Mouse (Mus musculus): ENCODE measurements around the gene Timp2. TPM values are rescaled to one million over a fixed set of nuclear protein-coding genes. Genes with fewer than 3 reads are reported as not detected.

Gene Timp2
- 10 to 100 TPM; 52.5 to 60.8 TPM for total RNA-seq (2023)

DNA sequence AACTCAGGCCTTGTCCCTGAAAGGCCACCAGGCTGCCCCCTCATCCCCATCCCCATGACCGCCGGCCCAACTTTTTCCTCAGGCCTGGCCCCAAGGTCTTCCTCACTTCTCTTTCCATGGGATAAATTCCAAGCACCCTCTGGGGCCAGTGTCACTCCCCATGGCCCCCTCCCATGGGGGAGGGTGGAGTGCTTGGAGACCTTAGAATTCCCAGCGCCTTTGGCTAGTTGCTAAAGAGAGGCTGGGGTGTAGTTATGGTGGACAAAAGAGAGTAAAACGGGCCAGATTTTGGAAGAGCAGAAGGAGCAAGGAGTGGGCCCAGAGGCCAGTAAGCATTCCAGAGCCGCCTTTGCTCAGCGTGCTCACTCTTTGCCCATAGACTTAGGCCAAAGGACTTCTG lies at the start of gene Timp2:
Gene Timp2, minus strand, starts transcription at position 101 of the 400 bp plus-strand sequence.

DNA sequence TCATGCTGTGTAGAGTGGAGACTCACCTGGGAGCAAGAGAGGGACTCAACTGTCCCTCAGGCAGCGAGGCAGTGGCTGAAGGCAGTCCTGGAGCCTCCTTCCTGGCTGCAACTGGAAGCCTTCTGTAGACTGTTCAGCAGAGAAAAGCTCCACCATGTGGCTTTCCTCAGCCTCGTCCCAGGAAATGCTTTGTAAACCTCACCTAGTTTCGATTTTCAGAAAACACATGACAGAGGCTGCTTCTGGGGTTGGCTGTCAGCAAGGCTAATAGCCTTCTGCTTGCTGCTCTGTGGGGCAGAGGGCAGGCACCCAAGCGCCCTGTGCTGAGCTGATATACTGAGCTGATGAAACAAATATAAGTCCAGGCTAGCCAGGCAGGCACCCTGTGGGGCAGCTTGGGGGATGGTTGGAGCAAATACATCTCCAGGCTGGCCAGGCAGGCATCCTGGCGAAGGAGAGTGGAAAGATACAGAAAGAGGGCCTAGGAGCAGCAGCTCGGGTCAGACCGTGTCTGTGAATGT lies 46.3 kb upstream of the Timp2 start, which contains the start of gene Lgals3bp:
Gene Lgals3bp, minus strand, starts transcription at position 333 of the 521 bp plus-strand sequence.

DNA sequence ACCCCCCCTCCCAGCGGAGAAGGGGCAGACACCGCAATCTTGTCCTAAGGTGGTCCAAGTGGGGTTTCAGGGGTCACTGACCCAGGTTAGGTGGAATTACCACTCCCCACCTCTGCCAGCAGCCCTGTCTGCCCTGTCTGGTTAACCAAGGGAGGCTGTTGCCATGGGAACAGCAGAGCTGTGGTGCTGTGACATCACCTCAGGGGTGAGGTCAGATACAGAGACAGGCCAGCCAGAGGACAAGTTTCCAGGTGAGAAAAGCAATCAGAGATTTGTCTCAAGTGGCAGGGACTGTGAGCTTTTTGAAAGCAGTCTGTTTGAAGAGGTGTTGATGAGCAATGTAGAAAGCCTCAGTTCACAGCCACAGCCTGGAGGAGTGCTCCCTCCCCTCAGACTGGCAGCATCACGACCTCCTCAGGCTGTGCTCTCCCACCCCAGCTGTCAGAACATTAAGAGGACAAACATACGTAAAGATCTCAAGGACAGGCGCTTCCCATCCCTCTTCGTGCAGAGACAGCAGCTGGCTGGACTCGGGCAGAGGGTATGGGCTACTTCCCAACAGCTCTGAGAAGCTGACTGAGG lies 13.0 kb downstream of the Timp2 start, which contains the start of gene Cep295nl:
Gene Cep295nl, minus strand, starts transcription at position 101 of the 582 bp plus-strand sequence.

GRCm38 (mm10) chr11:118289999-118290889 lies 65.3 kb downstream of the Timp2 start, which contains the start of gene Usp36:
TSS of gene Usp36 (minus strand) at chr11:118290244.

Other genes with a start within 250 kb of the Timp2 start
- 1 to 10 TPM; 2.2 to 3.5 TPM for gene Dnah17, start 225.1 kb downstream of the Timp2 start, total RNA-seq (2023)
- 100 to 1,000 TPM; 183 to 198 TPM for gene Cyth1, start 107.1 kb downstream of the Timp2 start, total RNA-seq (2023)
- gene Usp36, start 65.5 kb downstream of the Timp2 start, total RNA-seq (2023), result 10 to 100 TPM; 67.6 to 68.1 TPM
- 1 to 10 TPM; 4.7 to 6.6 TPM for gene Cep295nl, start 13.2 kb downstream of the Timp2 start, total RNA-seq (2023)
- gene Lgals3bp, start 46.4 kb upstream of the Timp2 start, total RNA-seq (2023), result 100 to 1,000 TPM; 105 to 130 TPM
- gene Cant1, start 63.3 kb upstream of the Timp2 start, total RNA-seq (2023), result 10 to 100 TPM; 54.3 to 55.9 TPM
- gene C1qtnf1, start 72.5 kb upstream of the Timp2 start, total RNA-seq (2023), result not detected
- gene Engase, start 121.1 kb upstream of the Timp2 start, total RNA-seq (2023), result 10 to 100 TPM; 11.9 to 12.5 TPM

All from T-cell, adult 66 days (primary cell).